Mouse (Mus musculus) heart, embryonic 13.5 days (tissue): ENCODE data around the gene Nemp1. TPM values are rescaled to one million over a fixed set of nuclear protein-coding genes. Genes with fewer than 3 reads are reported as not detected.
A peak's percentile ranks its signal among the peaks of the same experiment; 100 is the strongest.

ENCODE experiments used
- ATAC-seq: fragments of 200-750 bp; cut with Nextera tagmentation; 2 replicates; pipeline ENCODE4 v1.8.0; 2017; ENCODE audit warnings: moderate TSS enrichment; ENCODE audit not compliant: insufficient number of reproducible peaks, low FRiP score, low TSS enrichment; ENCODE audit errors: extremely low read depth
- H3K27ac ChIP-seq: fragments of 300-500 bp; sonication (generic); replicated peaks from 2 replicates; pipeline ENCODE4 v1.5.1; 2015; ENCODE audit warnings: moderate library complexity, mild to moderate bottlenecking, inconsistent platforms
- H3K27me3 ChIP-seq: fragments of 300-500 bp; sonication (generic); replicated peaks from 2 replicates; pipeline ENCODE4 v1.6.1; 2015; ENCODE audit warnings: mild to moderate bottlenecking, inconsistent platforms
- H3K36me3 ChIP-seq: fragments of 300-500 bp; sonication (generic); 2 replicates; pipeline ENCODE4 v1.6.1; 2015; ENCODE audit warnings: mild to moderate bottlenecking, inconsistent platforms
- H3K4me1 ChIP-seq: fragments of 300-500 bp; sonication (generic); 2 replicates; pipeline ENCODE4 v1.6.1; 2015; ENCODE audit warnings: inconsistent platforms
- H3K4me2 ChIP-seq: fragments of 300-500 bp; sonication (generic); 2 replicates; pipeline ENCODE4 v1.6.1; 2015; ENCODE audit warnings: inconsistent platforms, mild to moderate bottlenecking, moderate library complexity
- H3K4me3 ChIP-seq: fragments of 300-500 bp; sonication (generic); 2 replicates; pipeline ENCODE4 v1.5.1; 2015; ENCODE audit warnings: moderate library complexity, mild to moderate bottlenecking, inconsistent platforms
- H3K9ac ChIP-seq: fragments of 300-500 bp; sonication (generic); 2 replicates; pipeline ENCODE4 v1.6.1; 2015; ENCODE audit warnings: inconsistent platforms, mild to moderate bottlenecking, moderate library complexity
- H3K9me3 ChIP-seq: fragments of 300-500 bp; sonication (generic); 2 replicates; pipeline ENCODE4 v1.6.1; 2016; ENCODE audit warnings: inconsistent platforms
- whole genome bisulfite sequencing: fragments of 180-500 bp; shearing (Covaris S2); methylation state at CpG from one replicate; pipeline ENCODE4 v1.1.7; 2015; ENCODE audit warnings: mixed read lengths; 5-methylcytosine and 5-hydroxymethylcytosine counted together
- polyA plus RNA-seq: library from polyadenylated mRNA; unstranded; fragments of >200 nt; fragmentation: Nextera tagmentation; extraction: Ambion mirVana; gene quantifications from 2 replicates; pipeline ENCODE4 v1.2.1, GENCODE M21; 2015

Nemp1 gene
- polyA plus RNA-seq, 1 experiment from 2014 or later: 7.1 TPM

- ATAC-seq: no peak
- WGBS: 38% methylated on average over 13 of the region's 13 CpGs
These were observed 1.8 kb upstream of the Nemp1 start for GRCm38 (mm10) chr10:127664891-127665290.

GRCm38 (mm10) chr10:127665366-127666181 lies 1.1 kb upstream of the Nemp1 start:
- peaks cover 6% of the 10 kb centered on the region for H3K27me3 ChIP-seq
- peak overlapping the region; percentile 90 for H3K9ac ChIP-seq
- peak overlapping the region; percentile 78 for H3K4me2 ChIP-seq
- H3K4me1 ChIP-seq: peaks cover 81% of the 10 kb centered on the region
- ATAC-seq: no peak
- 6% methylated on average over 14 of the region's 14 CpGs for WGBS
- no peaks in the 10 kb centered on the region for H3K9me3 ChIP-seq
- peak overlapping the region; percentile 99 for H3K27ac ChIP-seq
- H3K4me3 ChIP-seq: peak overlapping the region; percentile 73
- H3K36me3 ChIP-seq: peaks cover 31% of the 10 kb centered on the region

More at GRCm38 (mm10) chr10:127664891-127665290, 1.8 kb upstream of the Nemp1 start:
- H3K9ac ChIP-seq: peak overlapping the region; percentile 90
- peak overlapping the region; percentile 99; the same call in 1 of the 2 replicates for H3K27ac ChIP-seq
- no peaks in the 10 kb centered on the region for H3K9me3 ChIP-seq
- H3K27me3 ChIP-seq: peaks cover 6% of the 10 kb centered on the region
- H3K36me3 ChIP-seq: peaks cover 38% of the 10 kb centered on the region
- H3K4me2 ChIP-seq: peak overlapping the region; percentile 78
- H3K4me1 ChIP-seq: peaks cover 82% of the 10 kb centered on the region
- H3K4me3 ChIP-seq: peak overlapping the region; percentile 73

GRCm38 (mm10) chr10:127667269-127668092 lies 780 bp downstream of the Nemp1 start:
- peak overlapping the region; percentile 99 for H3K27ac ChIP-seq
- peaks cover 62% of the 10 kb centered on the region for H3K4me1 ChIP-seq
- H3K9me3 ChIP-seq: no peaks in the 10 kb centered on the region
- 1% methylated on average over 35 of the region's 35 CpGs for WGBS
- peak; percentile 66 for ATAC-seq
- peak overlapping the region; percentile 90 for H3K9ac ChIP-seq
- peaks cover 22% of the 10 kb centered on the region for H3K36me3 ChIP-seq
- peak overlapping the region; percentile 78 for H3K4me2 ChIP-seq
- peaks cover 6% of the 10 kb centered on the region for H3K27me3 ChIP-seq
- H3K4me3 ChIP-seq: peak overlapping the region; percentile 73

- H3K27me3 ChIP-seq: peaks cover 6% of the 10 kb centered on the region
- H3K4me1 ChIP-seq: peaks cover 53% of the 10 kb centered on the region
- peak within 1 kb of the TSS; percentile 99 for H3K27ac ChIP-seq
- H3K9me3 ChIP-seq: no peaks in the 10 kb centered on the region
- peak within 1 kb of the TSS; percentile 90 for H3K9ac ChIP-seq
- peaks cover 16% of the 10 kb centered on the region for H3K36me3 ChIP-seq
- WGBS: 2% methylated on average over 40 of the region's 40 CpGs
- peak within 1 kb of the TSS; percentile 78 for H3K4me2 ChIP-seq
- H3K4me3 ChIP-seq: peak within 1 kb of the TSS; percentile 73
- ATAC-seq: peak; percentile 27
These were observed 1.7 kb downstream of the Nemp1 start, which contains the start of gene Nab2 for GRCm38 (mm10) chr10:127668093-127669050. Gene Nab2 (minus strand): TSS chr10:127668568.

- H3K9me3 ChIP-seq: no peaks in the 10 kb centered on the region
- no peak for ATAC-seq
- WGBS: 6% methylated on average over 7 of the region's 7 CpGs
- peak overlapping the region; percentile 99 for H3K27ac ChIP-seq
- H3K36me3 ChIP-seq: peaks cover 8% of the 10 kb centered on the region
- H3K4me3 ChIP-seq: peak overlapping the region; percentile 73
- H3K4me2 ChIP-seq: peak overlapping the region; percentile 78
- peak overlapping the region; percentile 90 for H3K9ac ChIP-seq
- peaks cover 6% of the 10 kb centered on the region for H3K27me3 ChIP-seq
- H3K4me1 ChIP-seq: peaks cover 45% of the 10 kb centered on the region
These were observed 2.5 kb downstream of the Nemp1 start for GRCm38 (mm10) chr10:127669170-127669569.

- Histone ChIP-seq H3K27me3 (no peaks in the 10 kb centered on the region; the same call in 1 of the 2 replicates), H3K9ac (no peak overlapping the region), H3K27ac (no peak overlapping the region), H3K4me1 (peaks cover 38% of the 10 kb centered on the region), H3K4me2 (no peak overlapping the region), H3K9me3 (no peaks in the 10 kb centered on the region), H3K4me3 (no peak overlapping the region), H3K36me3 (no peaks in the 10 kb centered on the region)
- no peak for ATAC-seq
- 67% methylated on average over 2 of the region's 2 CpGs for WGBS
These were observed 3.5 kb downstream of the Nemp1 start for GRCm38 (mm10) chr10:127670185-127670584.

GRCm38 (mm10) chr10:127671276-127671675 lies 4.6 kb downstream of the Nemp1 start:
- no peak for ATAC-seq
- no peaks in the 10 kb centered on the region for H3K27me3 ChIP-seq
- H3K4me1 ChIP-seq: peaks cover 37% of the 10 kb centered on the region
- no peaks in the 10 kb centered on the region for H3K9me3 ChIP-seq
- H3K4me3 ChIP-seq: no peak overlapping the region
- no peak overlapping the region for H3K9ac ChIP-seq
- no peak overlapping the region for H3K4me2 ChIP-seq
- no peaks in the 10 kb centered on the region for H3K36me3 ChIP-seq
- WGBS: 31% methylated on average over 2 of the region's 2 CpGs
- no peak overlapping the region for H3K27ac ChIP-seq

GRCm38 (mm10) chr10:127674046-127674655 lies 7.5 kb downstream of the Nemp1 start:
- no peak for ATAC-seq
- WGBS: 82% methylated on average over 6 of the region's 6 CpGs
- Histone ChIP-seq H3K36me3 (no peaks in the 10 kb centered on the region), H3K27ac (no peak overlapping the region), H3K9me3 (no peaks in the 10 kb centered on the region), H3K4me2 (no peak overlapping the region), H3K27me3 (no peaks in the 10 kb centered on the region), H3K4me3 (no peak overlapping the region), H3K9ac (no peak overlapping the region), H3K4me1 (peaks cover 27% of the 10 kb centered on the region)

- H3K27ac ChIP-seq: peak overlapping the region; percentile 74
- H3K4me3 ChIP-seq: no peak overlapping the region
- no peaks in the 10 kb centered on the region for H3K36me3 ChIP-seq
- 81% methylated on average over 8 of the region's 8 CpGs for WGBS
- no peak for ATAC-seq
- no peak overlapping the region for H3K9ac ChIP-seq
- H3K4me2 ChIP-seq: peak overlapping the region; percentile 28
- no peaks in the 10 kb centered on the region for H3K27me3 ChIP-seq
- no peaks in the 10 kb centered on the region for H3K9me3 ChIP-seq
- H3K4me1 ChIP-seq: peaks cover 23% of the 10 kb centered on the region
These were observed 8.3 kb downstream of the Nemp1 start for GRCm38 (mm10) chr10:127674794-127675522.
